Mouse (Mus musculus) limb, embryonic 13.5 days (tissue): ENCODE results near the gene Hist1h4k. TPM values are rescaled to one million over a fixed set of nuclear protein-coding genes. Genes with fewer than 3 reads are reported as not detected.
A peak's percentile ranks its signal among the peaks of the same experiment; 100 is the strongest.

Experiments
- ATAC-seq: fragments of 200-750 bp; cut with Nextera tagmentation; 2 replicates; pipeline ENCODE4 v1.8.0; 2017; ENCODE audit warnings: low read depth, moderate number of reproducible peaks, moderate TSS enrichment; ENCODE audit not compliant: low FRiP score
- H3K27ac ChIP-seq: fragments of 300-500 bp; sonication (generic); 2 replicates; pipeline ENCODE4 v1.5.1; 2015; ENCODE audit warnings: inconsistent platforms, mild to moderate bottlenecking, moderate library complexity
- H3K27me3 ChIP-seq: fragments of 300-500 bp; sonication (generic); 2 replicates; pipeline ENCODE4 v1.6.1; 2015; ENCODE audit warnings: mild to moderate bottlenecking, inconsistent platforms
- H3K36me3 ChIP-seq: fragments of 300-500 bp; sonication (generic); 2 replicates; pipeline ENCODE4 v1.6.1; 2015; ENCODE audit warnings: inconsistent platforms, mild to moderate bottlenecking, moderate library complexity
- H3K4me1 ChIP-seq: fragments of 300-500 bp; sonication (generic); 2 replicates; pipeline ENCODE4 v1.6.1; 2015; ENCODE audit warnings: inconsistent platforms
- H3K4me2 ChIP-seq: fragments of 300-500 bp; sonication (generic); replicated peaks from 2 replicates; pipeline ENCODE4 v1.6.1; 2015; ENCODE audit warnings: inconsistent platforms, mild to moderate bottlenecking, moderate library complexity
- H3K4me3 ChIP-seq: fragments of 300-500 bp; sonication (generic); 2 replicates; pipeline ENCODE4 v1.5.1; 2015; ENCODE audit warnings: moderate library complexity, mild to moderate bottlenecking, inconsistent platforms
- H3K9ac ChIP-seq: fragments of 300-500 bp; sonication (generic); 2 replicates; pipeline ENCODE4 v1.6.1; 2015; ENCODE audit warnings: mild to moderate bottlenecking, inconsistent platforms
- H3K9me3 ChIP-seq: fragments of 300-500 bp; sonication (generic); 2 replicates; pipeline ENCODE4 v1.6.1; 2016; ENCODE audit warnings: inconsistent platforms
- WGBS: fragments of 180-500 bp; shearing (Covaris S2); methylation state at CpG from one replicate; pipeline ENCODE4 v1.1.7; 2015; 5-methylcytosine and 5-hydroxymethylcytosine counted together
- microRNA-seq: library from miRNA; unstranded; fragments of <30 nt; microRNA quantifications from one replicate; pipeline ENCODE4, GENCODE M21; 2016
- polyA plus RNA-seq: library from polyadenylated mRNA; unstranded; fragments of >200 nt; fragmentation: Nextera tagmentation; extraction: Ambion mirVana; gene quantifications from 2 replicates; pipeline ENCODE4 v1.2.1, GENCODE M21; 2015

Gene Hist1h4k
- polyA plus RNA-seq, 1 experiment from 2014 or later, result 8.4 TPM

DNA sequence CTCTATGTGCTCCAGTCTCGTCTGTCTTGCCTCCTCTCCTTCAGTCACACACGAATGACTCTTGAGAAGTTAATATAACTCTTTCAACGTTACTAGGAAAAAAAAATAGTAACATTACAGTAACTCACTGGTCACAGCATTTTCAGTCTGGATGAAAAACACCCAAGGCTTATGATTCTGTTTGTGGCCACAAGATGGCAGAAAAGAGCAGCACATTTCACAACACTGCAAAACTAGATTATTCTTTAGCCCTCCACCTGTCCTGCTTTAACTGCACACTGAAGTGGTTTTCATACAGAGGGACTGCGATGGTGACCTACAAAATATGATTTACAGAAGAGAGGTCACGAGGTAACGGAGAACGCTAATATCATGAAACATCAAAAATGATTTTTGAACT, 35.6 kb downstream of the Hist1h4k start:
- WGBS, result under 1% methylated on average over 7 of the region's 7 CpGs
- H3K4me2 ChIP-seq, result peak overlapping the region; percentile 85
- no peaks in the 10 kb centered on the region for H3K27me3 ChIP-seq
- peak overlapping the region; percentile 51 for H3K4me3 ChIP-seq
- H3K9me3 ChIP-seq, result no peaks in the 10 kb centered on the region
- H3K9ac ChIP-seq, result peak overlapping the region; percentile 72; the same call in 1 of the 2 replicates
- H3K4me1 ChIP-seq, result peaks cover 26% of the 10 kb centered on the region
- ATAC-seq, result no peak
- peak overlapping the region; percentile 90 for H3K27ac ChIP-seq
- no peaks in the 10 kb centered on the region for H3K36me3 ChIP-seq

DNA sequence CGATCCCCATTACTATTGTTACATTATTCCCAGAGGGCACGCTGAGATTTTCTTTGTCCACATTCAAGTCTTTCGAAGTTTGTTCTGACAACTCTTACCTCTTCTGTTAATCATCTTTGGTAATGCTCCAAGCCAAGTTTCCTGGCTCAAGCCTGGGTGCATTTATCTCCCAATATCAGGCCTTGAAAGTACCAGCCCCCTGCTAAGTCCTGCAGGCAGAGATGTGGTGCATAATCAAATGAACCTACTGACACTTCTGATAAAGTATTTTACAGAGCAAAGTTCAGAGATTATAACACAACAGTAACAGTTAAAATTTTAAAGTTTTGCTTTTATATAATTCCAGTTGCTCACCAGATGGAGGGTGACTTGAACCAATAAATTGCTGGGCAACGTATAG, 38.6 kb downstream of the Hist1h4k start:
- H3K9me3 ChIP-seq, result no peaks in the 10 kb centered on the region
- H3K36me3 ChIP-seq, result no peaks in the 10 kb centered on the region
- 33% methylated on average over 4 of the region's 4 CpGs for WGBS
- H3K9ac ChIP-seq, result peak overlapping the region; percentile 61; the same call in 1 of the 2 replicates
- peaks cover 11% of the 10 kb centered on the region for H3K4me1 ChIP-seq
- no peak for ATAC-seq
- peak overlapping the region; percentile 69 for H3K4me2 ChIP-seq
- no peak overlapping the region for H3K27ac ChIP-seq
- no peaks in the 10 kb centered on the region for H3K27me3 ChIP-seq
- peak overlapping the region; percentile 60 for H3K4me3 ChIP-seq

DNA sequence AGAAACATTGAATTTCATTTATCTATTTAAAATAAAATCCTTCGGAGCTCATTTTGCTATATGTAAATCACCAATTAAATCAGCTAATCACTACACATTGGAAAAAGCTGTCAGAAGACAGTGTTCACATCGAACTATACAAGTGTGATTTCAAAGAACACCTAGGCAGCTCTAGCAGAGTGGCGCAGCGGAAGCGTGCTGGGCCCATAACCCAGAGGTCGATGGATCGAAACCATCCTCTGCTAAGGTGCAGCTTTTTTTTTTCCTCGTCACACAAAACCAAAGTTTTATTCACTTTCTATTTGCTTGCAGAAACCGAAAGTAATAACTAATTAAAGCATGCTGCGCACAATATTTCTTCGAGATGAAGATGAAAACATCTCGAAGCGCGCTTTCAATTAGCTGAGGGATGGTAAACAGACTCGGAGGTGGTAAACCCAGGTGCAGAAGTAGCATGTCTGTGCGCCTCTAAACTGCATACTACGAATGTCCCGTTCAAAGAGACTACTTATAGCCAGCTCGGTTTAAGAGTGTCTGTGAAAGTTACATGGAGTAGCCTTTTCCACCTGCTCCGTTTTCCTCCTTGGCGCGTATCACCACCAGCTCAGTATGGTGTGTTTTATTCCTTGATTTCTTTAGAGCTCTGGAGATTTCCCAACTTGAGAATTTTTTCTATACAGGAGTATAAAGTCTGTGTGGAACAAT, 39.3 kb downstream of the Hist1h4k start:
- Histone ChIP-seq H3K9ac (peak overlapping the region; percentile 61), H3K36me3 (no peaks in the 10 kb centered on the region), H3K4me1 (peaks cover 11% of the 10 kb centered on the region), H3K27ac (peak overlapping the region; percentile 52; the same call in 1 of the 2 replicates), H3K4me2 (peak overlapping the region; percentile 69), H3K4me3 (peak overlapping the region; percentile 60), H3K27me3 (no peaks in the 10 kb centered on the region), H3K9me3 (no peaks in the 10 kb centered on the region)
- 2% methylated on average over 22 of the region's 22 CpGs for WGBS
- ATAC-seq, result peak; percentile 80

DNA sequence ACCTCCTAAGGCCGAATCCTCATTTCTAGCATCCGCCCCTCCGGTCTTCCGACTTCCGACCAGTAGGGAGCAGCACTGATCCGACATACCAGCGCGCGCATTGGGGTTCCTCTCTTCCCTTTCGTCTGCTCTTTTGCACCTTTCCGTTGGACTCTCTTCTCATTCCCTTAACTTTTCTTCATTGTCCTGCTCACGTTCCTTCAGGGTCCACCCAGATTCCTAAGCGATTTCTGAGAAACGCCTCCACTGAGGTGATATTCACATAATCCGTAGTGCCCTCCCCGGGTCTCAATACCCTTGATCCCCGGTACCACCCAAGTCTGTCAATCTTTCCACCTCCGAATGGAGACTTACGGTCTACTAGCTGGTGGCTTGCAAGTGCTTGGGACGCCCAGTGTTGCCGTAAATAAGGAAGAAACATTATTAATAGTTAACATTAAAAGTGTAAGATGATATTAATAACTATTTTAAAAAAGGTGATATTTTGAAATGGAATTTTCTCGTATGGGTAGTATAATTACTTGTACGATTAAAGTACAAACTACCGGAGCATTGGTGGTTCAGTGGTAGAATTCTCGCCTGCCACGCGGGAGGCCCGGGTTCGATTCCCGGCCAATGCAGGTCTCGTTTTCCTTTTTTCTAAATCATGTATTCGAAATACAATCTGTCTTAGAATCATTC, 40.1 kb downstream of the Hist1h4k start:
- H3K36me3 ChIP-seq, result no peaks in the 10 kb centered on the region
- H3K9ac ChIP-seq, result peak overlapping the region; percentile 73
- ATAC-seq, result peak; percentile 83
- peaks cover 6% of the 10 kb centered on the region for H3K4me1 ChIP-seq
- peak overlapping the region; percentile 60 for H3K4me3 ChIP-seq
- H3K4me2 ChIP-seq, result peak overlapping the region; percentile 46
- no peaks in the 10 kb centered on the region for H3K27me3 ChIP-seq
- peak overlapping the region; percentile 83 for H3K27ac ChIP-seq
- no peaks in the 10 kb centered on the region for H3K9me3 ChIP-seq
- under 1% methylated on average over 32 of the region's 32 CpGs for WGBS

DNA sequence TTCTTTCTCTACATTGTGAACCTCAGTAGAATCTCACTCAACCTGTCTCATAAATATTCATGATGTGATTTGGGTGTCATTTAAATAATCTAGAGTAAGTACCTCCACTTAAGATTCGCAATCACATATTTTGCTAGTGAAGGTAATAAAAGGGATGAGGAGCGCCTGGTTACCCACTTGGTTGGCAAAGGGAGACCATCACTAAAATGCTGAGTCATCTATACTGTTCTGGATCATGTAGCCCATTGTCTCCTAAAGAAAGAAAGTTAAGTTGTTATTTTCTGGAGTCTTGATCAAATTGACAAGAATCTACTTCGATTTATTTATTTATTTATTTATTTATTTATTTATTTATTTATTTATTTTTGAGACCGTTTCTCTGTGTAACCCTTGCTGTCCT, 43.6 kb downstream of the Hist1h4k start:
- Histone ChIP-seq H3K9ac (no peak overlapping the region), H3K9me3 (no peaks in the 10 kb centered on the region), H3K36me3 (no peaks in the 10 kb centered on the region), H3K27ac (no peak overlapping the region), H3K4me1 (0 out of 2 replicates have a peak, but pooled peaks cover under 1% of the 10 kb centered on the region), H3K4me3 (no peak overlapping the region), H3K4me2 (no peak overlapping the region), H3K27me3 (no peaks in the 10 kb centered on the region)
- no peak for ATAC-seq
- 69% methylated on average over 4 of the region's 4 CpGs for WGBS

Small RNAs within 50 kb of the gene (microRNA-seq; reads per million reads assigned to microRNA genes)
- gene Gm44346 (not detected), gene Gm44357 (not detected), gene Gm44367 (not detected), gene Gm44454 (not detected)

Other genes starting within 250 kb of the Hist1h4k start
- 6.4 and 6.9 TPM in 2 replicates for gene Gm11273, start 249.1 kb downstream of the Hist1h4k start, polyA plus RNA-seq
- 7.0 and 8.2 TPM in 2 replicates for gene Zkscan8, start 219.4 kb downstream of the Hist1h4k start, polyA plus RNA-seq
- gene Olfr1366, start 207.7 kb downstream of the Hist1h4k start, polyA plus RNA-seq, result 0.10 and 0.15 TPM in 2 replicates
- 0.05 TPM in 1 of 2 replicates, not detected in the other for gene Olfr1535, start 190.6 kb downstream of the Hist1h4k start, polyA plus RNA-seq
- not detected in 2 replicates for gene Olfr1364, start 168.7 kb downstream of the Hist1h4k start, polyA plus RNA-seq
- gene Olfr1362, start 136.5 kb downstream of the Hist1h4k start, polyA plus RNA-seq, result not detected in 2 replicates
- not detected in 2 replicates for gene Olfr11, start 108.0 kb downstream of the Hist1h4k start, polyA plus RNA-seq
- not detected in 2 replicates for gene Olfr1361, start 87.1 kb downstream of the Hist1h4k start, polyA plus RNA-seq
- not detected in 2 replicates for gene Olfr1360, start 73.1 kb downstream of the Hist1h4k start, polyA plus RNA-seq
- not detected in 2 replicates for gene Olfr1359, start 52.4 kb downstream of the Hist1h4k start, polyA plus RNA-seq
- 3.3 and 3.4 TPM in 2 replicates for gene Hist1h2bl, start 34.4 kb downstream of the Hist1h4k start, polyA plus RNA-seq
- gene Hist1h2ai, start 34.1 kb downstream of the Hist1h4k start, polyA plus RNA-seq, result 34.6 and 46.9 TPM in 2 replicates
- 22.6 and 23.4 TPM in 2 replicates for gene Hist1h3h, start 32.8 kb downstream of the Hist1h4k start, polyA plus RNA-seq
- 6.1 and 7.8 TPM in 2 replicates for gene Hist1h2bm, start 28.5 kb downstream of the Hist1h4k start, polyA plus RNA-seq
- 1.2 and 1.3 TPM in 2 replicates for gene Hist1h4j, start 15.4 kb downstream of the Hist1h4k start, polyA plus RNA-seq
- gene Hist1h2ak, start 3.3 kb upstream of the Hist1h4k start, polyA plus RNA-seq, result 39.8 and 57.2 TPM in 2 replicates
- gene Hist1h2bn, start 3.6 kb upstream of the Hist1h4k start, polyA plus RNA-seq, result 4.4 and 5.9 TPM in 2 replicates
- 25.1 TPM in 2 replicates for gene Hist1h1b, start 30.1 kb upstream of the Hist1h4k start, polyA plus RNA-seq
- 133 and 146 TPM in 2 replicates for gene Hist1h3i, start 32.9 kb upstream of the Hist1h4k start, polyA plus RNA-seq
- 6.8 and 17.0 TPM in 2 replicates for gene Hist1h2an, start 36.7 kb upstream of the Hist1h4k start, polyA plus RNA-seq
- 3.3 TPM in 2 replicates for gene Hist1h2bp, start 37.0 kb upstream of the Hist1h4k start, polyA plus RNA-seq
- gene Hist1h2bq, start 59.7 kb upstream of the Hist1h4k start, polyA plus RNA-seq, result 33.2 and 35.5 TPM in 2 replicates
- not detected in 2 replicates for gene Hist1h2ao, start 60.0 kb upstream of the Hist1h4k start, polyA plus RNA-seq
- gene Hist1h4m, start 61.2 kb upstream of the Hist1h4k start, polyA plus RNA-seq, result not detected in 2 replicates
- 20.5 and 21.8 TPM in 2 replicates for gene Hist1h4n, start 81.7 kb upstream of the Hist1h4k start, polyA plus RNA-seq
- 3,649 and 3,737 TPM in 2 replicates for gene Hist1h2ap, start 83.0 kb upstream of the Hist1h4k start, polyA plus RNA-seq
- 34.8 and 36.3 TPM in 2 replicates for gene Hist1h2br, start 83.2 kb upstream of the Hist1h4k start, polyA plus RNA-seq
- 18.3 and 20.2 TPM in 2 replicates for gene Zfp184, start 194.6 kb upstream of the Hist1h4k start, polyA plus RNA-seq
- 0.37 and 0.38 TPM in 2 replicates for gene Pom121l2, start 230.7 kb upstream of the Hist1h4k start, polyA plus RNA-seq